Mouse (Mus musculus) liver, embryonic 14.5 days (tissue): ENCODE measurements around the gene Cyth1.

Experiments
- CTCF ChIP-seq: IDR thresholded peaks from 2 replicates; pipeline ENCODE4 v1.5.1; 2016; ENCODE audit warnings: antibody characterized with exemption, low read depth, control low read depth
- EP300 ChIP-seq: IDR thresholded peaks from 2 replicates; pipeline ENCODE4 v1.6.1; 2016; ENCODE audit warnings: antibody characterized with exemption, low read depth

- no peak for TF ChIP-seq CTCF
- TF ChIP-seq EP300: no peak
These were observed 37.4 kb downstream of the Cyth1 start for GRCm38 (mm10) chr11:118210962-118211361.
